Mouse (Mus musculus): ENCODE measurements around the gene Faim.

GRCm38 (mm10) chr9:99034111-99034510, 47.9 kb downstream of the Faim start:
- TF ChIP-seq CTCF (IDR thresholded peaks at IDR 0.05; ENCODE audit: extremely low read depth, insufficient read length, insufficient replicate concordance, low read depth, low read length) (no peak), POLR2A (IDR thresholded peaks at IDR 0.05; ENCODE audit: low read depth, low read length) (no peak)
